Mouse (Mus musculus) erythroblast, embryonic 14.5 days (primary cell): ENCODE results near the gene Otc.

Source experiments
- GATA1 ChIP-seq: IDR thresholded peaks from 2 replicates; pipeline ENCODE4 v1.6.1; 2012; ENCODE audit warnings: low read length, inconsistent platforms, mixed read lengths
- TAL1 ChIP-seq: IDR thresholded peaks from 3 replicates; pipeline ENCODE4 v1.6.1; 2012; ENCODE audit warnings: low read length, inconsistent platforms, mixed read lengths

GRCm38 (mm10) chrX:10251852-10252504 is at the start of gene Otc:
- TF ChIP-seq GATA1 (no peak), TAL1 (no peak)
